Mouse (Mus musculus) cerebellum, postnatal 4 days (tissue): Measurements from ENCODE around the gene Cdc42bpa.

Experiments used
- DNase-seq, 2 experiments: peaks; one replicate each; pipeline ENCODE4 v3.0.0; 2022; ENCODE audit warnings: low spot score in 2 of 2, mixed read lengths in 1 of 2

Gene Cdc42bpa

GRCm38 (mm10) chr1:180031705-180032548 is 71.7 kb downstream of the Cdc42bpa start:
- DNase-seq, result no peak

DNA sequence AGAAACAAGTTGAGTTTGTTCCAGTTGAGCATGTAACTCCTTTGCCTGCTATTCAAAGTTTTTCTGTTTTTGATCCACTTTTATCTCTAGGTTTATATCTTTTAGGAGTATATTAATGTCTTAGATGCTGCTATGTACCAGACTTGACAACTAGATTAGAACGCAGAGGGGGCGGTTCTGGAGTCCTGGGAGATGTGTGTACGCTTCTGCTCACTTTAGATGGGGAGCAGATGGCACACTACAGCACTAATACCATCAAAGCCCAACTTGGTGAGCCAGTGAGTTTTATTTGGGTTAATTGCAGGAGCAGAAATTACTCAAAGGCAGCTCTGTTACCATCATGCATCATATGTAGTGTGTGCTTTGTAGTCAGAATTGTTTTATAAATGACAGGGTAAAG is 77.2 kb downstream of the Cdc42bpa start:
- DNase-seq, result no peak

DNA sequence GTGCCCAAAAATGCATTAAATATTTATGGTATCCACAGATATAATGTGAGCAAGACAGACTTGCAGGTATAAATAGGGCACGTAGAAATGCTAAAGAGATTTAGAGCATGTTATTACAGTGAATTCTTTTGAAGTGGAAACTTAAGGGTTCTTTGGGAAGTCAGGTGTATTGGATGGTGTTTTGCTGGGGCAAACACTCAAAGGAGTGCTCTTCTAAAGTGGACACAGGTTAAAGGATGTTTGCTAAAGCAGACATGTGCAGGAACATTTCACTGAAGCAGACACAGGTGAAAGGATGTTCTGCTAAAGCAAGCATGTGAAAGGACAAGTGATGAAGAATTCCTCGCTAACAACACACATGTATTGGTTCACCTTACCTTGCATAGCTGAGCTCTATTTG is 83.9 kb downstream of the Cdc42bpa start:
- no peak for DNase-seq

DNA sequence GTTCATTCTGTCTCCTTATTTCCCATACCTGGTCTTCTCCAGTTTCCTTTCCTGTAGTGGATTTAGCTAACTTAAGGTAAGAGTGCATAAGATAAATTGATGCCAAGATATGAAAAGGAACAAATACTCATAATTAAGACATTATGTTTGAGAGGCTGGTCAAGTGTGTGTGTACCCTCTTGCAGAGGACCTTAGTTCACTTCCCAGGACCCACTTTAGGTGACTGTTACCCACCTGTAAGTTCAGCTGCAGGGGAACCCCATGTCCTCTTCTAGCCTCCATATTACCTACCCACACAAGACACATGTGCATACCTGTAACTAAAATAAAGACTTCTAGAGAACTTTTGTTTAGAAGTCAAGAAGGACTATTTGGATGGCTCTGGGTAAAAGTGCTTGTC is 84.9 kb downstream of the Cdc42bpa start:
- no peak for DNase-seq

- DNase-seq, result no peak
Measured at GRCm38 (mm10) chr1:180089176-180089575, 128.9 kb downstream of the Cdc42bpa start.

- no peak for DNase-seq
Measured at GRCm38 (mm10) chr1:180098426-180098825, 138.2 kb downstream of the Cdc42bpa start.

DNA sequence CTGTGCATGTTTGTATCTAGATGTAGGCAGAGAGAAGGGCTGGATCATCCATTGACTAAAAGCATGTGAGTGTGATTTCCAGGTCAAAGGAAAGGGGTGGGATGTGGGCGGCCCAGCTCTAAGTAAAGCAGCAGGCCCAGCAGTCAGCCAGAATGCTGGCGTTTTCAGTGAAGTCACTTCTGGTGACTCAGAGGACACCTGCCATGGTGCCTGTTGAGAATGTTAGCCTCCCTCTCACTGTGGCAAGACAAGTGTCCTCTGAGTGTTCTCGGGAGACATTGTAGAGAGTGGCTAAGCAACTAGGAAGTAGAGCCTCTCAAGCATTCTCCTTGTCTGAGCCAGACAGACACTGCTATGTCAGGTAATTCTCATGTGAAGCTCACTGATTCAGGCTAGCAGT is 144.3 kb downstream of the Cdc42bpa start:
- DNase-seq, result no peak

DNA sequence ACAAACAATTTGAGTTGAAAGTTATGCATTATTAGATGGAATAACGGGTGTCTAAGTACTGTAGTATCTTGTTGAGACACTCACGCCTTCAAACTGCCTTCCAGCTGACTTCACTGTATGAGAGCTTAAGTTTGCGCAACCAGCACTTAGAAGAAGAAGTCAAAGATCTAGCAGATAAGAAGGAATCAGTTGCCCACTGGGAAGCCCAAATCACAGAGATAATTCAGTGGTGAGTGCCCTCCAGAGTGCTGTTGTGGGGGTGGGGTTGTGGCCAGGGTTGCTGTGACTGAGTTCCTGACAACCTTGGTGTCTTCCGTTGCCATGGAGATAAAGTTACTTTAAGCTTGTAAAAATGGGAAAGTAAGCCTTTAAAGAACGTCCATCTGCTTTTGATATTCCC is 148.8 kb downstream of the Cdc42bpa start:
- DNase-seq, result no peak

DNA sequence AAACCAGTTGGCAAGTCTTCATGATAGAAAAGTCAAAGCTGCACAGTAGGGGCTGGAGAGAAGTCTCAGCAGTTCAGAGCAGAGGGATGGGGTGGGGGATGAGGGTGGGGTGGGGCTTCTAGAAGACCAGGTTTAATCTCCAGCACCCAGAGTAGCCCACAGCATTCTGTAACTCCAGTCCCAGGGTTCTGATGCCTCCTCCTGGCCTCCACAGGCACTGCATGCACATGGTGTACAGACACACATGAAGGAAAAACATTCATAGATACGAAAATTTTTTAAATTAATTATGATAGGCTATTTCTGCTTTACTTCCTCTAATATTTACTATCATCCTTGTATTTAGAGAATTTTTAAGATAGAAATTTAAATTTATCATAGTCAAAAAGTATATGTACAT is 156.3 kb downstream of the Cdc42bpa start:
- DNase-seq, result peak in 1 of 2 experiments; percentile 24

GRCm38 (mm10) chr1:180118233-180118632 is 158.0 kb downstream of the Cdc42bpa start:
- no peak for DNase-seq

DNA sequence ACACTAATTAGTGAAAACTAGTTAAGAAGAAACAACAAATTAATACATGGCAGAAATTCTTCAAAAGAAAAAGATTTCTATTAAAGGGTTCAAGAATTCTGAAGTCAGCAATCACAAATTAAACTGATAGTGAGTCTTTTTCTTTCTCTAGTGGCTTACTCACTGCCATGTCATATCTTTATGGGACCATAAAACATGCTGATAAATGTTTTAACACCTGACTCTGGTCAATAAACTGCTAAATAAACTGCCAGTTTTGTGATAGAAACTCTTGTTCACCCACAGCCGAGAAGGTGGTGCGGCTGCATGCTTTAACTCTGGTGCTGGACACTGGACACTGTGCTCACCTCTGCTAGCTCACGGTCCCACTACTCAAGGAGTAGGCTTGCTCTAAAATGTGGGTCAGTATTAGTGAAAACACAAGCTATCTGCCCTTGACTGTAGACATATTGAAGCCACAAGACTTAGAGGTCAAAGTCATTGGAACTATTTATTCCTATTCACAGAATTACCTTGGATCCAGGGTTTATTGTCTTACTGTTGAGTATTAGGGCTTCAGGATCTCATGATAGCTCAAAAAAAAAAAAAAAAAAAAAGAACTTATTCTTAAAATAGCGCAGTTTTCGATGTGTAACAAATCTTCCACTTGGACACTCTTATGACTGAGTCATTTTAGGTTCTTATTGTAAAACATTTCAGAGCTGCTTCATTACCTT is 168.0 kb downstream of the Cdc42bpa start:
- DNase-seq, result no peak

DNA sequence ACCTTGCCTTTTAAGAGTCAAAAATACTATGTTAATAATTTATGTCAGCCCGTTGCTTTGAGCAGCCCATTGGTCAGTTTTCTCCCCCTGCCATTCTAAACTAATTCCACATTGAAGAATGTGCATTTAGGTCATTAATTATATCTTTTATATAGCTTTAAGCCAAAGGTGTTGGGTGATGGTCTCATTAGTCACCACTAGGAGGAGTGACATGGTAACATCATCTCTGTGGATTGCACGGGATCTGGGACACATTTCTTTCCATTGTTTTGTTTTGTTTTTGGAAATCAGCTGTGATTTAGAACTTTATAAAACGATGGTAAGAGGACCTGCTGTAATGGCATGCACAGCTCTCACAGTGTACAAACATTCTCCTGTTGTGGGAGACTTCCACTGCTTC is 171.1 kb downstream of the Cdc42bpa start:
- no peak for DNase-seq

DNA sequence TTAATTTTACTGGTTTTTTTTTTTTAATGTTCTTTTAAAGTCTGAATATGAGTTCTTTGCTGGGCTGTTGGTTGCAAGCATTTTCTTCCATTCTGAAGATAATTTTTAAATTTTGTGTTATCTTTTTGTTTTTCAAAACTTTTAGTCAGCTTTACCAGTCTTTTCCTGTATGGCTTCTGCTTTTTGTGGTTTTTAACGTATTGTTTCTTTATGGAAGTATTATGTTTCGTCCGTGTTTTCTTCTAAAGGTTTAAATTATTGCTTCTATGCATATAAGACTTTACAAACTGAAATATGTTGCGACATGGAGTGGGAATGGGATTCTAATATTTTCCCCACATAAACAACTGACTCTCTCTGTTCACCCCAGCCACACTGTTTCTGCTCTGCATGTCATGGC is 171.9 kb downstream of the Cdc42bpa start:
- no peak for DNase-seq

DNA sequence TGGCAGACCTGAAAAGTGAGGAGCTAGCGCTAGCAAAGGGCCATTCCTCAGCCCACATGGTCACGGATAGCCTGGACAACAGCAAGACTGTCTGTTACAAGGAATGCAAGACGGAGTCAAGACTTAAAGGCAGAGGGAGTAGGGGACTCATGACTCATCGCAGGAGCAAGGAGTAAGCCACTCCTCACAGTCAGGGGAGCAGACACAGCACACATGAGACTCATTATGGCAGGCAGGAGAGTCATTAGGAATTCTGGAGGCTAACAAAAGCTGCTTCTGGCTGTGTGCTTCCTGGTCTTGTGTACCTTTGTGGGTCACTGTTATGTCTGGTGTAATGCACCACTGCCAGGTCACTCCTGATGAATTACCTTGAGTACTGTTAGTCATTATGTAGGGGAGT is 178.9 kb downstream of the Cdc42bpa start:
- DNase-seq, result no peak

- DNase-seq, result no peak
Measured at GRCm38 (mm10) chr1:180140970-180141369, 180.7 kb downstream of the Cdc42bpa start.

DNA sequence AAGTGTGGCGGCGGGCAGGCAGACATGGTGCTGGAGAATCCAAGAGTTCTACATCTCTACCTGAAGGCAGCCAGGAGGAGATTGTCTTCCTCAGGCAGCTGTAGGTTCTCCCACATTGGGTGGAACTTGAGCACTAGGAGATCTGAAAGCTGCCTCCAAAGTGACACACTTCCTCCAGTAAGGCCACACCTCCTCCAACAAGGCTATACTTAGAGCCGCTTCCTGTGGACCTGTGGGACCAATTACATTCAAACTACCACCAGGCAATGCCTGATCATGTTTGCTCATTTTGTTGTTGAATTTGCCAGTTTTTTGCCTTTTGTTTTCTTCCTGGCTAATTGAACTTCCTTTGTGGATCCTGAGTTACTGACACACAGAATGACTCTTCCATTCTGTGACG is 187.8 kb downstream of the Cdc42bpa start:
- no peak for DNase-seq

DNA sequence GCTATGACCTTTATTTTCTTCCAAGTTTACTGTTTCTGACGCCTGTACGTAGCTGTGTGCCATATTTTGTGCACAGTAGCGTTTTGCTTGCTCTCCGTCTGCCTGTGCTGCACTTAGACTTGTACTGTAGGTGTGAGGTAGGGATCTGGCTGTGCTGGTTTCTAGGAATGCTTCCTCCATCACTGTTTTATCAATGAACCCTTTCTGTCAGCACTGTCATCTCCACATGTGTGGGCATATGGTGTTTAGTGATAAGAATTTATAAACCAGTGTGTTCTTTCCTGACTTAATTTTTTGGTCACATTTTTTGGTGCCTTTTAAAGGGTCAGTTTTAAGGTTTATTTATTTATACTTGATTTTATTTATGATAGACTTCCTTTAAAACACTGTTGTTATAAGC is 188.3 kb downstream of the Cdc42bpa start:
- no peak for DNase-seq

GRCm38 (mm10) chr1:180151191-180151590 is 190.9 kb downstream of the Cdc42bpa start:
- no peak for DNase-seq

GRCm38 (mm10) chr1:180158648-180159047 is 198.4 kb downstream of the Cdc42bpa start:
- no peak for DNase-seq

DNA sequence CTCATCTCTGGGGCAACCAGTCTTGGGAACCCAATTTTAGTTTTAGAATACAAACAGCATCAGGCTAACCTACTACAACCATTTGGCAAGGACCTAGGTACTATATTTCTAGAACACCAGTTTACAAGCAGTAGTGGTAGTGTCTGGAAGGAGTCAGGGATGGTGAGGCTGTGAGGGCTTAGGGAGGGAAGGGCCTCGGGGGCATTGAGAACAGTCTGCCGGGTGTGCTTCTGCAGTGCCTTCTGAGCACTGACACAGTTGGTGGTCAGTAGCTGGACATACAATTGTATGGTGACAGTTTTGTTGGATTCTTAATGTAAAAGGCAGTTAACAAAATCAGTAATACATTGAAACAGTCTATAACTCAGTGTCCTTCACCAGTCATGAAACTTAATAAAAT is 200.3 kb downstream of the Cdc42bpa start:
- DNase-seq, result no peak

- peak in 1 of 2 experiments; percentile 41 for DNase-seq
Measured at GRCm38 (mm10) chr1:180161160-180161559, 200.9 kb downstream of the Cdc42bpa start.

DNA sequence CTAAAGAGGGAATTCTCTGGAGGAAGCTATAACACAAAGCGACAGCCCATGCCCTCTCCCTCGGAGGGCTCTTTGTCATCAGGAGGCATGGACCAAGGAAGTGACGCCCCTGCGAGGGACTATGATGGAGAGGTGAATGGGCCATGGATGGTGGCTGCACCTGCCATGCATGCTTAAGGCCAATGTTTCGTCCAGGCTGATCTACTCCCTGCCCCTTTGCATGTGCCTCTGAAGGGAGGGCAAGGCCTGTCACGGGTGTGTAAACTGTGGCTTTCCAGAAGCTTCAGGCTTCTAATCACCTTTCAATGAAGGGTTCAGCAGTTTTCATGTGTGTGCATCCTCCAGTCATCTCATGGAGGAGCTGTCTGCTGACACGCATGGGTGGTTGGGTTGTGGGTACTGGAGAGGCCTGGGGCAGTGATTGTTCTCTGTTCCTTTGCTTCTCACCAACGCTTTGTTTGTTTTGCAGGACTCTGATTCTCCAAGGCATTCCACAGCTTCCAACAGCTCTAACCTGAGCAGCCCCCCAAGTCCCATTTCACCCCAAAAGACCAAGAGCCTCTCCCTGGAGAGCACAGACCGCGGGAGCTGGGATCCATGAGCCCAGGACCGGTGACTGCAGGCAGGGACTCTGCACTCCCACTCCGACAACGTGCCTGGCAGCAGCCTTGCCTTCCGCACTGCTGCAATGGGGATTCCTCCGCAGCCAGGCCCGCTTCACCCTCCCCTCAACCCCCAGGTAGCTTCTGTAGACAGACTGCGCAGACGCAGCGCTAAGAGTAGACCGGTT is 201.5 kb downstream of the Cdc42bpa start:
- DNase-seq, result no peak
